Mouse (Mus musculus): ENCODE data around the gene Eif4g1.

The Eif4g1 gene

DNA sequence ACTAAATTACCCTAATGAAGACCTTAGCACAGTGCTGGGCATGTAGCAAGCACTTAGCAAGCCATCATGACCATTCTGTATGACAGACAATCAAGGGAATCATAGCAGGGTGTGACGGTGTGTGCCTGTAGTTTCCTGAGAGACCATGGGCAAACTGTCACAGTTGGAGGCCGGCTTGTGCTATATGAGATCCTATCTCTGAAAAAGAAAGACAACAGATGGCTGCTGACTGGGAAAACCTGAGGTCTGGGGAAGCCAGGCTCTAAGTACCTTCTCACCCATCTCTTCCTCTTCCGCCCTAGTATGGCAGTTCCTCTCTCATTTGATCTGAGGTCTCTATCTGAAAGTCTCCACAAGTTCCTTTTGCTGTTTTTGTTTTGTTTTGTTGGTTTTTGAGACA, 37.7 kb downstream of the Eif4g1 start:
- no peak for DNase-seq (ENCODE audit: low read depth, low spot score)

GRCm38 (mm10) chr16:20706407-20707055, 38.4 kb downstream of the Eif4g1 start:
- DNase-seq (ENCODE audit: low read depth, low spot score), result no peak

DNA sequence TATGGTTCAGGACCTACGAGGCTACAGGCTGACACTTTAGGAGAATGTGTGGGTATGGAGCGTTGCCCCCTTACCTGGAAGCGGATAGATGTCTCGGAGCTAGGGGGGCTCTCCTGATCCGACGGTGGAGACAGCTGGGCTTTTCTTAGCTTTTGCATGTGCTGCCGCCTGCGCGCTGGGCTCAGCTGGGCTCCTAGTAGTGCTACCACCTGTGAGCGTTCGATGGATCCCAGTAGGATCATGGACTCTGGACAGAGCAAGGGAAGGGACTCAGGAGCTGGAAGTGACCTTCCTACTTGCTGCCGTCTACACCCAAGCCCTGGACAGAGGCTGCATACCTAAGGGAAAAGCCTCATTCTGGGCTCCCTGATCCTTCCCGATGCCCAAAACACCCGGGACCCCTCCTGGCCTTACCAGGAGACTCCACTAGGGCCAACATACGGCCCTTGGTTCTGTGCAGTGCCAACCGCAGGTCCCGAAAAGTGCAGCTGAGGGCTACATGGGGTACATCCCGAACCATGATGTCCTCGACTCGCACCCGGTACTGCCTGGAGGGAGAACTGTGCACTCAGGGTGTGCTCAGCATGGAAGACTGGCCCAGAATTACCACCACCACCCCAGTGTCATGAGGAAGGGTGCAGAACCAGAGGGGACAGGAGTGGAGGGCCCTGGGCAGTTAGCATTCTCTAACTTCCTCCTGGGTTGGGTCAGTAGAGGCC, 40.3 kb downstream of the Eif4g1 start:
- no peak for DNase-seq (ENCODE audit: low read depth, low spot score)

- peak; percentile 54 for DNase-seq (ENCODE audit: low read depth, low spot score)
Observed at GRCm38 (mm10) chr16:20708939-20709734, 41.0 kb downstream of the Eif4g1 start.

GRCm38 (mm10) chr16:20710370-20710769, 42.3 kb downstream of the Eif4g1 start:
- no peak for DNase-seq (ENCODE audit: low read depth, low spot score)

GRCm38 (mm10) chr16:20710810-20711209, 42.7 kb downstream of the Eif4g1 start:
- no peak for DNase-seq (ENCODE audit: low read depth, low spot score)

DNA sequence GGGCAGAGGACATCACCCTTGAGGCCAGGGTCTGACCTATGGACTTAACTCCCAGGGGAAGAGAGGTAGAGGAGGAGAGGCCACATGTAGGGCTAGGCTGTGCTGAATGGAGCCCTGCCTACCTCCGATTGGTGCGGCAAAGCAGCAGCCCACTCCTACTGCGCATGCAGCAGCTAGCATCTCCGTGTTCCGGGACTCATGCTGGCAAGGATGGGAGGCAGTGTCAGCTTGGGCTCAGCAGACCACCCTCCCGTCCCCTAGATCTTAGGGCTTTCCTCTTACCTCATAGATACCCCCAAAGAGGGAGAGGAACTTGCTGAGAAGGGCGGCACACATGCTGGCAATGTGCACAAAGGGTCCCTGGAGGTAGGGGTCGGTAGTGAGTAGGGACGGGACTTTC, 44.1 kb downstream of the Eif4g1 start:
- DNase-seq (ENCODE audit: low read depth, low spot score), result no peak

DNA sequence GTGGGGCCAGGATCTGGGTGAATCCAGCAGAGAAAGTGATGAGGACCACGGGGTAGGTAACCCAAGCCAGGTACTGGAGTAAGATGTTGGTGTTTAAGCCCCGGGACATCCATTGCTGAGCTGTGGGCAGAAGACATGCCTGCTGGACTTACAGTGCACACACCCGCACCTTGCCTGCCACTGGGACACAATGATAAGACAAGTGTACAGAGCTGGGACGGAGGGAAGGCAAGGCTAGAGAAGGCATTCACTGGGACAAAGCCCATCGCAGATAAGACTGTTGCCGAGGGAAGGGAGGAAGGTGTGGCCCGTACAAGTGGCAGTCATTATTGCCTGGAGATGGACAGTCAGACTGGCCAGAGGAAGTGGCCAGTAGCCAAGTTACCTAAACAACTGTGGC, 44.8 kb downstream of the Eif4g1 start:
- DNase-seq (ENCODE audit: low read depth, low spot score), result no peak

GRCm38 (mm10) chr16:20714307-20715080, 46.4 kb downstream of the Eif4g1 start:
- no peak for DNase-seq (ENCODE audit: low read depth, low spot score)

- no peak for DNase-seq (ENCODE audit: low read depth, low spot score)
Observed at GRCm38 (mm10) chr16:20715161-20715560, 47.0 kb downstream of the Eif4g1 start.

DNA sequence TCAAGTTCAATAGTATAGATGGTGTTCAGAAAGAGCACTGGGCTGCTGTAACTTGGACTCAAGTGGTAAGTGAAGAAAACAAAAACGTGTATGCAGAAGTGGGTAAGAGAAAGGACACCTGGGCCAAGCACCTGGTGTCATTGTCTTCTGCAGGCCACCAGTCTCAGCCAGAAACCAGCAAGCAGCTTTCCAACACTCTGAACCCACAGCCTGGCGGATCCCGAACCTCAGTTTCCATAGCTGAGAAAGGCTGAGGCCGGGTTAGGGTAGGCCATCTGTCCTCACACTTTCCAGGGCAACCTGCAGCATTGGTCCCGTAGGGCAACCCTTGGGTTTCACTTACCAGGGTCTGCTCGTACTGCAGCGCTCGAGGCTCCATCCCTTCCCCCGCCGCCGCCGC, 47.5 kb downstream of the Eif4g1 start:
- DNase-seq (ENCODE audit: low read depth, low spot score), result no peak

DNA sequence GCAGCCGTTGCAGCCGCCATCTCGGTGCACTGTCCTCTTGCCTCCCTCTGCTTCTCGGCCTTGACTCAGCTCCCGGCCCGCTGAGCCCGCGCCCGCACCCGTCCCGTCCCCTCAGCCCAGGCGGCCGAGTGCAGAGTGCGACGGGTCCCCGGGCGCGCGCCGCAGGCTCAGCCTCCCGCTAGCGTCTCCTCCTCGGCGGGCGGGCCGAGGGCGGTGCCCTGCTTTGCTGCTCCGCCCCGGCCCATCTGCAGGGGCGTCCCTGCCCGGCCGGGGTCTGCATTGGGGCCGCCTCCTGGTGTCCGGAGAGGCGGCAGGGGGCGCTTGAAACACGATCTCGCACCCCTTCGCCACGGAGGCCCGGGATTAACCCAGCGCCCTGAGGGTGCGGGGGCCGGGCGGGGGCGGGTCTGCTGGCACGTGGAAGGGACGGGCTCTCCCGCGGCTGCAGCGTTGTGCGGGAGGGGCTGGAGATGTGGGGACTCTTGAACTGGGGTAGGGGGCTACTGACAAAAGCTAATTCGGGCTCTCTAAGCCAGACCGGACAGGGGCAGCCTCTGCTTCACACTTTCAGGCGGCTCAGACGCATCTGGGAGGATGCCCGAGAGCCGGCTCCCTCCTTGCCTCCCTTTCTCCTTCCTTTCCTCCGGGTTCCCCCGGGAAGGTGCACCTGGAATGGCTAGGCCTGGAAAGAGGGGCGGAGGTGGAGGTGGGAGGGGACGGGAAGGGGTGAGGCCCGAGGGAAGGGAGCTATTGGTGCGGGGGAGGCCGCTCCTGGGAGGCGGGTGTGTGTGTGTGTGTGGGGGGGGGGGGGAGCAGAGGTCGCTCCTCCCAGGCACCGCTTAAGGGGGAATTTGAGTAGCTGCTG, 48.1 kb downstream of the Eif4g1 start:
- DNase-seq (ENCODE audit: low read depth, low spot score), result peak; percentile 77

GRCm38 (mm10) chr16:20716841-20717180, 48.7 kb downstream of the Eif4g1 start:
- no peak for DNase-seq (ENCODE audit: low read depth, low spot score)

DNA sequence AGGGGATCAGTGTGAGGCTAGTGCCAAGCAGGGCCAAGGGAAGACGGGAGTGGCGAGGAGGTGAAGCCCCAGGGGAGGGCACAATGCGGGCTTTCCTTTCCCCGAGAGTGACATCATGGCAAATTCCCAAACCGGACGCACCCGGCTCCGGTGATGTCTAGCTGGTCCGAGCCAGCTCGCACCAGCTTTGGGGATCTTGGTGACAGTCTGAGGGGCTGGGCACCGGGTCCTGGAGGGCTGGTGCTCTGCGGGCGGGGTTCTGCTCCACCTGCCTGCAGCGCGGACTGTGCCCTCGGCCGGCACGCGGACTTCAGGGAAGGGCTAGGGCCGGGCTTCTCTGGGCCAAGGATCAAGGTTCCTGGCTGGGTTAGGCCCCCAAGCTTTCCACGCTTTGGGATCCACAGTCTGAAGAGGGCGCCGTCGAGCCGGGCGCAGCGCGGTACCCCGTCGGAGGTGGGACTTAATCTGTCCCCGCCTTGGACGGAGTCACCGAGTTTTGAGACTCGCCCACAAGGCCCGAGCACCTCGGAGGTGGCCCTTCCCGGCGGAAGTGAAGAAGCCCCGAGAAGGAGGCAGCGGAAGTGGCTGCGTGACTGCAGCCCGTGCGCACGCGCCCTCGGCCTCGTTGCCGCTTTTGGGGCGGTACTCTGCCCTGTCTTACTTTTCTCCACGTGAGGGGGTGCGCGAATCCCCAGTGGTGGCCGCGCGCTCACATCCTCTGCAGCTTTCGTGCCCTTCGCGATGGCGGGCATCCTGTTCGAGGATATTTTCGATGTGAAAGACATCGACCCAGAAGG, 49.3 kb downstream of the Eif4g1 start, which contains the start of the genes Polr2h and Clcn2:
TSS of gene Polr2h (plus strand) at position 485 of the 797 bp plus-strand sequence.
TSS of gene Clcn2 (minus strand) at position 566 of the 797 bp plus-strand sequence.
- DNase-seq (ENCODE audit: low read depth, low spot score), result peak; percentile 98

GRCm38 (mm10) chr16:20717978-20718670, 50.0 kb downstream of the Eif4g1 start:
- DNase-seq (ENCODE audit: low read depth, low spot score), result no peak

- no peak for DNase-seq (ENCODE audit: low read depth, low spot score)
Observed at GRCm38 (mm10) chr16:20721808-20722207, 53.7 kb downstream of the Eif4g1 start.

DNA sequence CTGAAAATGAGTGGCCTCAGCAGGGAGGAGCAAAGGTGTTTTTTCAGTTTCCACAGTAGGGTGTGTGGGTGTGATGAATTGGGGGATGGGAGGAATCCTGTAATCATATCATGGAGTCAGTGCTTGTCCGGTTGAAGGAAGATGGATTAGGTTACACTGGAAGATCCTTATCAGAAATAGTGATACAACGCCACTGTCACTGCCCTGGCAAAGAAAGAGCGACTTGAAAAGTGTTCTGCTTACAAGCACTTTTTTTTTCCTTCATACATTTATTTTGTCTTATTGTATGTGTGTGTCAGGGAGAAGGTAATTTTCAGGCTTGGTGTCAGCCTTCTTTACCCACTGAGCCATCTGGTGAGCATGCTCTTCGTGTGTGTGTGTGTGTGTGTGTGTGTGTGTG, 54.6 kb downstream of the Eif4g1 start:
- DNase-seq (ENCODE audit: low read depth, low spot score), result no peak

GRCm38 (mm10) chr16:20723247-20723646, 55.1 kb downstream of the Eif4g1 start:
- DNase-seq (ENCODE audit: low read depth, low spot score), result no peak

DNA sequence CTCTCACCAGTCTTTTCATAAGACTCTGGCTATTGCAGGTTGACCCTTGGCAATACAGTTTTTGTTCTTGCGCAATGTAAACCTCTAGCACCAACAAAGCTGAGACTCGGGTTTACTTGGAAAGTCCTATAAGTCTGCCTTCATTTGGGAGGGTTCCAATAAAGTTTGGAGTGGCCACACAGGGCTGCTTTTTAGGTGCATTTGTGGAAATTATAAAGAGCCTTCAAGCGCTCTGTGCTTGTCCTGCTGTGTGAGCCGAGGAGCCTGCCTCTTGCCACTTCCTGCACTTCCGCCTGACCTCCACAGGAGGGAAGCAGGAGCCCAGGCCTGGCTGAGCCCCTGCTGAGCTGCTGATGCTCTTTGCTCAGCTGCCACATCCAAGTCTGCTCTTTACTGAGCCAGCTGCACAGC, 56.2 kb downstream of the Eif4g1 start:
- peak; percentile 52 for DNase-seq (ENCODE audit: low read depth, low spot score)

Data from CD4-positive, CD25-positive, alpha-beta regulatory T cell, adult 2 months (primary cell).